Mouse (Mus musculus) neural tube, embryonic 13.5 days (tissue): ENCODE measurements around the gene 4933402J07Rik. TPM values are rescaled to one million over a fixed set of nuclear protein-coding genes. Genes with fewer than 3 reads are reported as not detected.

Source experiments
- ATAC-seq: fragments of 200-750 bp; cut with Nextera tagmentation; 2 replicates; pipeline ENCODE4 v1.8.0; 2017; ENCODE audit warnings: low read depth, mild to moderate bottlenecking, moderate TSS enrichment, moderate library complexity
- H3K27ac ChIP-seq: fragments of 300-500 bp; sonication (generic); replicated peaks from 2 replicates; pipeline ENCODE4 v1.5.1; 2015; ENCODE audit warnings: moderate library complexity, mild to moderate bottlenecking, inconsistent platforms
- H3K27me3 ChIP-seq: fragments of 300-500 bp; sonication (generic); 2 replicates; pipeline ENCODE4 v1.6.1; 2015; ENCODE audit warnings: mild to moderate bottlenecking, inconsistent platforms
- H3K36me3 ChIP-seq: fragments of 300-500 bp; sonication (generic); 2 replicates; pipeline ENCODE4 v1.6.1; 2015; ENCODE audit warnings: mild to moderate bottlenecking, inconsistent platforms
- H3K4me1 ChIP-seq: fragments of 300-500 bp; sonication (generic); replicated peaks from 2 replicates; pipeline ENCODE4 v1.6.1; 2015; ENCODE audit warnings: inconsistent platforms
- H3K4me2 ChIP-seq: fragments of 300-500 bp; sonication (generic); 2 replicates; pipeline ENCODE4 v1.6.1; 2015; ENCODE audit warnings: inconsistent platforms, mild to moderate bottlenecking, moderate library complexity
- H3K4me3 ChIP-seq: fragments of 300-500 bp; sonication (generic); 2 replicates; pipeline ENCODE4 v1.5.1; 2015; ENCODE audit warnings: mild to moderate bottlenecking, inconsistent platforms
- H3K9ac ChIP-seq: fragments of 300-500 bp; sonication (generic); 2 replicates; pipeline ENCODE4 v1.6.1; 2015; ENCODE audit warnings: moderate library complexity, mild to moderate bottlenecking, inconsistent platforms
- H3K9me3 ChIP-seq: fragments of 300-500 bp; sonication (generic); 2 replicates; pipeline ENCODE4 v1.6.1; 2016; ENCODE audit warnings: inconsistent platforms
- WGBS: fragments of 180-500 bp; shearing (Covaris S2); methylation state at CpG from one replicate; pipeline ENCODE4 v1.1.7; 2015; 5-methylcytosine and 5-hydroxymethylcytosine counted together
- polyA plus RNA-seq: library from polyadenylated mRNA; unstranded; fragments of >200 nt; fragmentation: Nextera tagmentation; extraction: Ambion mirVana; gene quantifications from 2 replicates; pipeline ENCODE4 v1.2.1, GENCODE M21; 2015

Gene 4933402J07Rik
- polyA plus RNA-seq, 1 experiment from 2014 or later, result not detected

GRCm38 (mm10) chr8:87569706-87570563 is 6.3 kb downstream of the 4933402J07Rik start:
- Histone ChIP-seq H3K27me3 (no peaks in the 10 kb centered on the region), H3K9me3 (no peaks in the 10 kb centered on the region), H3K4me1 (peaks cover 12% of the 10 kb centered on the region), H3K36me3 (no peaks in the 10 kb centered on the region), H3K4me2 (peak overlapping the region; percentile 47), H3K27ac (0 out of 2 replicates have a peak overlapping the region, but pooled peaks have one; percentile 24), H3K9ac (no peak overlapping the region), H3K4me3 (peak overlapping the region; percentile 9; the same call in 1 of the 2 replicates)
- WGBS, result 28% methylated on average over 13 of the region's 13 CpGs
- no peak for ATAC-seq

- Histone ChIP-seq H3K36me3 (no peaks in the 10 kb centered on the region), H3K4me2 (peak overlapping the region; percentile 47), H3K4me3 (peak overlapping the region; percentile 9; the same call in 1 of the 2 replicates), H3K4me1 (peaks cover 12% of the 10 kb centered on the region), H3K9ac (no peak overlapping the region), H3K9me3 (no peaks in the 10 kb centered on the region), H3K27me3 (no peaks in the 10 kb centered on the region), H3K27ac (peak overlapping the region; percentile 24; the same call in 1 of the 2 replicates)
- no peak for ATAC-seq
- WGBS, result 2% methylated on average over 8 of the region's 8 CpGs
Observed at GRCm38 (mm10) chr8:87570564-87570855, 6.9 kb downstream of the 4933402J07Rik start.

GRCm38 (mm10) chr8:87570880-87571279 is 7.2 kb downstream of the 4933402J07Rik start:
- H3K4me3 ChIP-seq, result peak overlapping the region; percentile 9; the same call in 1 of the 2 replicates
- peak overlapping the region; percentile 24; the same call in 1 of the 2 replicates for H3K27ac ChIP-seq
- WGBS, result 12% methylated on average over 7 of the region's 7 CpGs

GRCm38 (mm10) chr8:87594272-87594671 is 30.6 kb downstream of the 4933402J07Rik start:
- H3K36me3 ChIP-seq, result no peaks in the 10 kb centered on the region
- peak; percentile 79 for ATAC-seq
- no peak overlapping the region for H3K27ac ChIP-seq
- H3K4me1 ChIP-seq, result peaks cover 9% of the 10 kb centered on the region
- H3K4me3 ChIP-seq, result no peak overlapping the region
- H3K9me3 ChIP-seq, result no peaks in the 10 kb centered on the region
- no peaks in the 10 kb centered on the region for H3K27me3 ChIP-seq
- 0% methylated on average over 2 of the region's 2 CpGs for WGBS
- no peak overlapping the region for H3K4me2 ChIP-seq
- no peak overlapping the region for H3K9ac ChIP-seq

More at GRCm38 (mm10) chr8:87570880-87571279, 7.2 kb downstream of the 4933402J07Rik start:
- Histone ChIP-seq H3K9ac (no peak overlapping the region), H3K27me3 (no peaks in the 10 kb centered on the region), H3K36me3 (no peaks in the 10 kb centered on the region), H3K4me1 (peaks cover 12% of the 10 kb centered on the region), H3K4me2 (peak overlapping the region; percentile 47), H3K9me3 (no peaks in the 10 kb centered on the region)
- ATAC-seq, result no peak

GRCm38 (mm10) chr8:87602731-87603130 is 39.1 kb downstream of the 4933402J07Rik start:
- no peaks in the 10 kb centered on the region for H3K27me3 ChIP-seq
- no peak overlapping the region for H3K27ac ChIP-seq
- peaks cover 15% of the 10 kb centered on the region for H3K4me1 ChIP-seq
- H3K9ac ChIP-seq, result no peak overlapping the region
- WGBS, result 69% methylated on average over 2 of the region's 2 CpGs
- H3K9me3 ChIP-seq, result no peaks in the 10 kb centered on the region
- ATAC-seq, result no peak
- H3K4me3 ChIP-seq, result no peak overlapping the region
- H3K36me3 ChIP-seq, result no peaks in the 10 kb centered on the region
- H3K4me2 ChIP-seq, result no peak overlapping the region

- WGBS, result 90% methylated on average over 7 of the region's 7 CpGs
- Histone ChIP-seq H3K36me3 (no peaks in the 10 kb centered on the region), H3K9ac (no peak overlapping the region), H3K4me3 (no peak overlapping the region), H3K4me2 (no peak overlapping the region), H3K27me3 (no peaks in the 10 kb centered on the region), H3K9me3 (no peaks in the 10 kb centered on the region), H3K4me1 (peaks cover 15% of the 10 kb centered on the region), H3K27ac (no peak overlapping the region)
- no peak for ATAC-seq
Observed at GRCm38 (mm10) chr8:87609110-87609509, 45.5 kb downstream of the 4933402J07Rik start.

GRCm38 (mm10) chr8:87609651-87610192 is 46.1 kb downstream of the 4933402J07Rik start:
- no peak for ATAC-seq
- Histone ChIP-seq H3K4me3 (no peak overlapping the region), H3K4me2 (no peak overlapping the region), H3K9ac (no peak overlapping the region), H3K27me3 (no peaks in the 10 kb centered on the region), H3K4me1 (peaks cover 15% of the 10 kb centered on the region), H3K27ac (no peak overlapping the region), H3K36me3 (no peaks in the 10 kb centered on the region), H3K9me3 (no peaks in the 10 kb centered on the region)
- WGBS, result 91% methylated on average over 4 of the region's 4 CpGs

GRCm38 (mm10) chr8:87613701-87614100 is 50.0 kb downstream of the 4933402J07Rik start:
- H3K4me1 ChIP-seq, result peaks cover 8% of the 10 kb centered on the region
- 96% methylated on average over 1 of the region's 1 CpGs for WGBS
- no peak for ATAC-seq
- H3K4me3 ChIP-seq, result no peak overlapping the region
- no peaks in the 10 kb centered on the region for H3K36me3 ChIP-seq
- no peak overlapping the region for H3K27ac ChIP-seq
- no peaks in the 10 kb centered on the region for H3K9me3 ChIP-seq
- H3K27me3 ChIP-seq, result no peaks in the 10 kb centered on the region
- no peak overlapping the region for H3K9ac ChIP-seq
- no peak overlapping the region for H3K4me2 ChIP-seq

GRCm38 (mm10) chr8:87619118-87619517 is 55.5 kb downstream of the 4933402J07Rik start:
- WGBS, result 49% methylated on average over 7 of the region's 7 CpGs
- no peak overlapping the region for H3K9ac ChIP-seq
- H3K4me1 ChIP-seq, result peaks cover 31% of the 10 kb centered on the region
- no peaks in the 10 kb centered on the region for H3K9me3 ChIP-seq
- no peaks in the 10 kb centered on the region for H3K36me3 ChIP-seq
- no peaks in the 10 kb centered on the region for H3K27me3 ChIP-seq
- no peak overlapping the region for H3K4me3 ChIP-seq
- no peak overlapping the region for H3K4me2 ChIP-seq
- no peak for ATAC-seq
- peak overlapping the region; percentile 34; the same call in 1 of the 2 replicates for H3K27ac ChIP-seq

- H3K36me3 ChIP-seq, result no peaks in the 10 kb centered on the region
- H3K4me3 ChIP-seq, result no peak overlapping the region
- no peak overlapping the region for H3K9ac ChIP-seq
- H3K27ac ChIP-seq, result peak overlapping the region; percentile 34; the same call in 1 of the 2 replicates
- H3K4me2 ChIP-seq, result no peak overlapping the region
- WGBS, result 56% methylated on average over 2 of the region's 2 CpGs
- ATAC-seq, result no peak
- H3K27me3 ChIP-seq, result no peaks in the 10 kb centered on the region
- no peaks in the 10 kb centered on the region for H3K9me3 ChIP-seq
- peaks cover 31% of the 10 kb centered on the region for H3K4me1 ChIP-seq
Observed at GRCm38 (mm10) chr8:87619529-87619928, 55.9 kb downstream of the 4933402J07Rik start.

- no peak overlapping the region for H3K4me3 ChIP-seq
- no peaks in the 10 kb centered on the region for H3K9me3 ChIP-seq
- ATAC-seq, result peak; percentile 78; the same call in 1 of the 2 replicates
- H3K9ac ChIP-seq, result no peak overlapping the region
- 62% methylated on average over 6 of the region's 6 CpGs for WGBS
- H3K36me3 ChIP-seq, result no peaks in the 10 kb centered on the region
- H3K27me3 ChIP-seq, result no peaks in the 10 kb centered on the region
- H3K27ac ChIP-seq, result peak overlapping the region; percentile 68
- H3K4me1 ChIP-seq, result peaks cover 27% of the 10 kb centered on the region
- no peak overlapping the region for H3K4me2 ChIP-seq
Observed at GRCm38 (mm10) chr8:87620225-87620624, 56.6 kb downstream of the 4933402J07Rik start.

GRCm38 (mm10) chr8:87621181-87621580 is 57.5 kb downstream of the 4933402J07Rik start:
- ATAC-seq, result peak; percentile 44; the same call in 1 of the 2 replicates
- WGBS, result 80% methylated on average over 12 of the region's 12 CpGs
- Histone ChIP-seq H3K36me3 (no peaks in the 10 kb centered on the region), H3K4me2 (no peak overlapping the region), H3K27me3 (no peaks in the 10 kb centered on the region), H3K4me1 (peaks cover 24% of the 10 kb centered on the region), H3K4me3 (no peak overlapping the region), H3K9ac (no peak overlapping the region), H3K9me3 (no peaks in the 10 kb centered on the region), H3K27ac (peak overlapping the region; percentile 68)
